Mouse (Mus musculus): ENCODE measurements around the gene Arhgap24. TPM values are rescaled to one million over a fixed set of nuclear protein-coding genes. Genes with fewer than 3 reads are reported as not detected.
A peak's percentile ranks its signal among the peaks of the same experiment; 100 is the strongest.

Gene Arhgap24
- polyA plus RNA-seq, 1 experiment from 2014 or later: 14.8 TPM

DNA sequence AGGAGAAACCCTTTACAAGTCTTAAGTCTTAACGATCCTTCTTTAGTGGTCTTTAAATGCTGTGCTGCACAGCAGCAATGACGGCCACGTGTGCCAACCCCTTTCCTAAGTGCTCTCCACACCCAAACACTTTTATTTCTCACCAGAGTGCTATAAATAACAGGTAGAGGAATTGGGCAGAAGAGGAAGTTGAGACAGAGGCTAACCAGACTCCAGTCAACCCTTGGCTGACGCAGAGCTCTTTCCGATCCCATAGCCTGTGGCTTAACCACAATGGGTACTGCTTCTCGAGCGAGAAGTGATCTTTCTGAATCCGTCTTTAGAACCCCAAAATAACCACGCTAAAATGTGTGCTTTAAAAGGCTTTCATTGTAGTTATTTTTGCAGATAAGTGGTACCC, 296.7 kb downstream of the Arhgap24 start:
- WGBS: 62% methylated on average over 9 of the region's 9 CpGs
- H3K27me3 ChIP-seq (replicated peaks; ENCODE audit: control insufficient read depth, insufficient read depth, low read length): no peaks in the 10 kb centered on the region

DNA sequence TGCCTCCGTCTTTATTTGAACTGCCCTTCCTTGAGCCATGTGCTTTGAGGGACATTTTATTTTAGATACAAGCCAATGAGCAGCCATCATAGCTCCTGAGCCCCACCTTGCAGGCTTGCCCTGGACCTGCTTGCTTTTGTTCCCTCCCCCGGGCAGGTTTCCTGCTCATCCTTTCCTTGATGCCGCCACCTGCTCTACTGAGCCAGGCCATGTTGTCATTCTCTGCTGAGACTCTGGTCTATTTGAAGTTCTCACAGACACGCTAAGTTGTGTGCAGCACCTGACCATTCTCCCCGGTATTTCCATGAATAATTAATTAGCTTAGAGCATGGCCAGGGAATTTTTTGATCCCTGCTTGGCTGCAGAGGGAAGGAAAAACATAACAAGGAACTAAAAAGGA, 297.1 kb downstream of the Arhgap24 start:
- Histone ChIP-seq H3K36me3 (ENCODE audit: control insufficient read depth, insufficient read depth, low read length) (no peaks in the 10 kb centered on the region), H3K27me3 (replicated peaks; ENCODE audit: control insufficient read depth, insufficient read depth, low read length) (no peaks in the 10 kb centered on the region), H3K4me1 (replicated peaks; ENCODE audit: control insufficient read depth, insufficient read depth, low read length) (no peaks in the 10 kb centered on the region), H3K4me3 (ENCODE audit: low read depth, low read length) (no peak overlapping the region), H3K9me3 (ENCODE audit: control insufficient read depth, low read length) (no peaks in the 10 kb centered on the region), H3K9ac (ENCODE audit: low read length) (no peak overlapping the region), H3K4me2 (ENCODE audit: low read length) (no peak overlapping the region), H3K27ac (ENCODE audit: low read depth) (no peak overlapping the region)
- WGBS: 74% methylated on average over 5 of the region's 5 CpGs
- ATAC-seq (replicated peaks; ENCODE audit: low FRiP score, low TSS enrichment, low read depth) (no peak), DNase-seq (ENCODE audit: low spot score) (no peak)

More for the DNA sequence above, 296.7 kb downstream of the Arhgap24 start:
- ATAC-seq (replicated peaks; ENCODE audit: low FRiP score, low TSS enrichment, low read depth) (no peak), DNase-seq (ENCODE audit: low spot score) (no peak)
- no peaks in the 10 kb centered on the region for H3K4me1 ChIP-seq (replicated peaks; ENCODE audit: control insufficient read depth, insufficient read depth, low read length)
- no peak overlapping the region for H3K4me3 ChIP-seq (ENCODE audit: low read depth, low read length)
- no peak overlapping the region for H3K27ac ChIP-seq (ENCODE audit: low read depth)
- H3K9ac ChIP-seq (ENCODE audit: low read length): no peak overlapping the region
- H3K9me3 ChIP-seq (ENCODE audit: control insufficient read depth, low read length): no peaks in the 10 kb centered on the region
- no peak overlapping the region for H3K4me2 ChIP-seq (ENCODE audit: low read length)
- no peaks in the 10 kb centered on the region for H3K36me3 ChIP-seq (ENCODE audit: control insufficient read depth, insufficient read depth, low read length)

- no peak overlapping the region for H3K27ac ChIP-seq (ENCODE audit: low read depth)
- no peaks in the 10 kb centered on the region for H3K4me1 ChIP-seq (replicated peaks; ENCODE audit: control insufficient read depth, insufficient read depth, low read length)
- 43% methylated on average over 4 of the region's 4 CpGs for WGBS
- H3K9ac ChIP-seq (ENCODE audit: low read length): no peak overlapping the region
- no peaks in the 10 kb centered on the region for H3K9me3 ChIP-seq (ENCODE audit: control insufficient read depth, low read length)
- no peak overlapping the region for H3K4me3 ChIP-seq (ENCODE audit: low read depth, low read length)
- H3K36me3 ChIP-seq (ENCODE audit: control insufficient read depth, insufficient read depth, low read length): no peaks in the 10 kb centered on the region
- no peak for ATAC-seq (replicated peaks; ENCODE audit: low FRiP score, low TSS enrichment, low read depth)
- H3K27me3 ChIP-seq (replicated peaks; ENCODE audit: control insufficient read depth, insufficient read depth, low read length): no peaks in the 10 kb centered on the region
- DNase-seq (ENCODE audit: low spot score): no peak
- H3K4me2 ChIP-seq (ENCODE audit: low read length): no peak overlapping the region
These were observed 302.4 kb downstream of the Arhgap24 start for GRCm38 (mm10) chr5:102783585-102783984.

GRCm38 (mm10) chr5:102786123-102786522, 304.9 kb downstream of the Arhgap24 start:
- DNase-seq (ENCODE audit: low spot score): no peak
- Histone ChIP-seq H3K9ac (ENCODE audit: low read length) (no peak overlapping the region), H3K9me3 (ENCODE audit: control insufficient read depth, low read length) (no peaks in the 10 kb centered on the region), H3K4me2 (ENCODE audit: low read length) (no peak overlapping the region), H3K27me3 (replicated peaks; ENCODE audit: control insufficient read depth, insufficient read depth, low read length) (no peaks in the 10 kb centered on the region), H3K27ac (ENCODE audit: low read depth) (no peak overlapping the region), H3K36me3 (ENCODE audit: control insufficient read depth, insufficient read depth, low read length) (no peaks in the 10 kb centered on the region), H3K4me3 (ENCODE audit: low read depth, low read length) (no peak overlapping the region), H3K4me1 (replicated peaks; ENCODE audit: control insufficient read depth, insufficient read depth, low read length) (peaks cover 5% of the 10 kb centered on the region; the same call in 1 of the 2 replicates)
- WGBS: 76% methylated on average over 2 of the region's 2 CpGs
- no peak for ATAC-seq (replicated peaks; ENCODE audit: low FRiP score, low TSS enrichment, low read depth)

DNA sequence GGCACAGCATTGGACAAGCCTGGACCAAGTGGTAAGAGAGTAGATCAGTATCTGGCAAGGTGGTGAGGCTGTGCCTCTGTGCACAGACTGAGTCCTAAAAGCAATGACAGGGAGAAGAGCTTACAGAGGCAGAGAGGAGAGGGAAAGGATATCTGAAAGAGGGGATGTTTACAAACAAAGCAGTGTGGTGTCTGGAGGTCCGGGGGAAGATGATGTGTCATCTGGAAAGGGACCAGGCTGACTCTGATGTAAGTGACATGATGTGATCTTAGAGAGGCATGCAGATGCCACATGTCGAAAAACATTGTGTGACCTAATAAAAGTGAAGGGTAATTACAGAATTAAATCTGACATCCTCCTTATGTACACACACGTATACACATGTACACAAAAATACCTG, 307.2 kb downstream of the Arhgap24 start:
- Histone ChIP-seq H3K27ac (ENCODE audit: low read depth) (no peak overlapping the region), H3K27me3 (replicated peaks; ENCODE audit: control insufficient read depth, insufficient read depth, low read length) (no peaks in the 10 kb centered on the region), H3K36me3 (ENCODE audit: control insufficient read depth, insufficient read depth, low read length) (no peaks in the 10 kb centered on the region), H3K4me3 (ENCODE audit: low read depth, low read length) (no peak overlapping the region), H3K4me1 (replicated peaks; ENCODE audit: control insufficient read depth, insufficient read depth, low read length) (peaks cover 8% of the 10 kb centered on the region; the same call in 1 of the 2 replicates), H3K9ac (ENCODE audit: low read length) (no peak overlapping the region), H3K4me2 (ENCODE audit: low read length) (no peak overlapping the region), H3K9me3 (ENCODE audit: control insufficient read depth, low read length) (no peaks in the 10 kb centered on the region)
- WGBS: 56% methylated on average over 3 of the region's 3 CpGs
- DNase-seq (ENCODE audit: low spot score): no peak
- ATAC-seq (replicated peaks; ENCODE audit: low FRiP score, low TSS enrichment, low read depth): no peak

GRCm38 (mm10) chr5:102791273-102791672, 310.1 kb downstream of the Arhgap24 start:
- no peak for ATAC-seq (replicated peaks; ENCODE audit: low FRiP score, low TSS enrichment, low read depth)
- H3K27me3 ChIP-seq (replicated peaks; ENCODE audit: control insufficient read depth, insufficient read depth, low read length): no peaks in the 10 kb centered on the region
- H3K4me2 ChIP-seq (ENCODE audit: low read length): no peak overlapping the region
- no peaks in the 10 kb centered on the region for H3K36me3 ChIP-seq (ENCODE audit: control insufficient read depth, insufficient read depth, low read length)
- WGBS: 53% methylated on average over 4 of the region's 4 CpGs
- no peak for DNase-seq (ENCODE audit: low spot score)
- peaks cover 8% of the 10 kb centered on the region; the same call in 1 of the 2 replicates for H3K4me1 ChIP-seq (replicated peaks; ENCODE audit: control insufficient read depth, insufficient read depth, low read length)
- no peak overlapping the region for H3K27ac ChIP-seq (ENCODE audit: low read depth)
- no peaks in the 10 kb centered on the region for H3K9me3 ChIP-seq (ENCODE audit: control insufficient read depth, low read length)
- H3K9ac ChIP-seq (ENCODE audit: low read length): no peak overlapping the region
- H3K4me3 ChIP-seq (ENCODE audit: low read depth, low read length): no peak overlapping the region

- H3K4me2 ChIP-seq (ENCODE audit: low read length): no peak overlapping the region
- H3K27me3 ChIP-seq (replicated peaks; ENCODE audit: control insufficient read depth, insufficient read depth, low read length): no peaks in the 10 kb centered on the region
- H3K27ac ChIP-seq (ENCODE audit: low read depth): no peak overlapping the region
- no peak overlapping the region for H3K4me3 ChIP-seq (ENCODE audit: low read depth, low read length)
- H3K9me3 ChIP-seq (ENCODE audit: control insufficient read depth, low read length): no peaks in the 10 kb centered on the region
- no peak overlapping the region for H3K9ac ChIP-seq (ENCODE audit: low read length)
- peaks cover 8% of the 10 kb centered on the region; the same call in 1 of the 2 replicates for H3K4me1 ChIP-seq (replicated peaks; ENCODE audit: control insufficient read depth, insufficient read depth, low read length)
- WGBS: 74% methylated on average over 11 of the region's 11 CpGs
- no peaks in the 10 kb centered on the region for H3K36me3 ChIP-seq (ENCODE audit: control insufficient read depth, insufficient read depth, low read length)
- ATAC-seq (replicated peaks; ENCODE audit: low FRiP score, low TSS enrichment, low read depth) (no peak), DNase-seq (ENCODE audit: low spot score) (no peak)
These were observed 312.3 kb downstream of the Arhgap24 start for GRCm38 (mm10) chr5:102793536-102793935.

DNA sequence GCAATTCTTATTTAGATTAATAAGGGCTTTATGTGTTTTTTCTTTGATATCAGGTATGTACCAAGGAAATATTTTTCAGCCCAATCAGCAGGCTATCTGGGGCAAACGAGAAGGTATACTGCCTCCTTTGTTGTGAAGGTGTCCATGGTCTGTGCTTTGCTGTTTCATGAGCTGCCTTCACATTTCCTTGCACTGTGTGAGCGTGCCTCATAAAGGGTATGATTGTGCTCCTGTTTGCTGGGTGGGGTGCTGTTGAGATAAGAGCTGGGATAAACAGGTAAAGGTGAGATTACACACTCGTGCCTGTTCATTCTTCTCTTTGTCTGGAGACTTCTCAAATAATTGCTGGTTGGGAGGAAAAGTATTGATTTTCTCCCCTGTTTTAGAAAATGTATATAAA, 320.3 kb downstream of the Arhgap24 start:
- Histone ChIP-seq H3K9me3 (ENCODE audit: control insufficient read depth, low read length) (no peaks in the 10 kb centered on the region), H3K27me3 (replicated peaks; ENCODE audit: control insufficient read depth, insufficient read depth, low read length) (no peaks in the 10 kb centered on the region), H3K9ac (ENCODE audit: low read length) (no peak overlapping the region), H3K27ac (ENCODE audit: low read depth) (no peak overlapping the region), H3K4me2 (ENCODE audit: low read length) (no peak overlapping the region), H3K4me1 (replicated peaks; ENCODE audit: control insufficient read depth, insufficient read depth, low read length) (no peaks in the 10 kb centered on the region; the same call in 1 of the 2 replicates), H3K36me3 (ENCODE audit: control insufficient read depth, insufficient read depth, low read length) (no peaks in the 10 kb centered on the region), H3K4me3 (ENCODE audit: low read depth, low read length) (no peak overlapping the region)
- WGBS: 59% methylated on average over 3 of the region's 3 CpGs
- DNase-seq (ENCODE audit: low spot score) (no peak), ATAC-seq (replicated peaks; ENCODE audit: low FRiP score, low TSS enrichment, low read depth) (peak; percentile 76; the same call in 1 of the 2 replicates)

GRCm38 (mm10) chr5:102802833-102803232, 321.6 kb downstream of the Arhgap24 start:
- Histone ChIP-seq H3K4me2 (ENCODE audit: low read length) (no peak overlapping the region), H3K9ac (ENCODE audit: low read length) (no peak overlapping the region), H3K9me3 (ENCODE audit: control insufficient read depth, low read length) (no peaks in the 10 kb centered on the region), H3K36me3 (ENCODE audit: control insufficient read depth, insufficient read depth, low read length) (no peaks in the 10 kb centered on the region), H3K4me3 (ENCODE audit: low read depth, low read length) (no peak overlapping the region), H3K4me1 (replicated peaks; ENCODE audit: control insufficient read depth, insufficient read depth, low read length) (no peaks in the 10 kb centered on the region; the same call in 1 of the 2 replicates), H3K27me3 (replicated peaks; ENCODE audit: control insufficient read depth, insufficient read depth, low read length) (no peaks in the 10 kb centered on the region), H3K27ac (ENCODE audit: low read depth) (no peak overlapping the region)
- no peak for DNase-seq (ENCODE audit: low spot score)
- ATAC-seq (replicated peaks; ENCODE audit: low FRiP score, low TSS enrichment, low read depth): no peak
- 85% methylated on average over 6 of the region's 6 CpGs for WGBS
